Mouse (Mus musculus) midbrain, embryonic 13.5 days (tissue): ENCODE measurements at regions not wholly inside any gene's neighbourhood (a gene's known extent, or its start where the extent isn't known, plus 50 kb on each side); places are given as distances from the start of the nearest gene placed in this dataset.

Experiments used
- ATAC-seq: fragments of 200-750 bp; cut with Nextera tagmentation; 2 replicates; pipeline ENCODE4 v1.8.0; 2017; ENCODE audit warnings: mild to moderate bottlenecking, moderate TSS enrichment, moderate library complexity
- H3K27ac ChIP-seq: fragments of 300-500 bp; sonication (generic); 2 replicates; pipeline ENCODE4 v1.5.1; 2015; ENCODE audit warnings: inconsistent platforms, mild to moderate bottlenecking, moderate library complexity
- H3K27me3 ChIP-seq: fragments of 300-500 bp; sonication (generic); 2 replicates; pipeline ENCODE4 v1.6.1; 2015; ENCODE audit warnings: mild to moderate bottlenecking, inconsistent platforms
- H3K36me3 ChIP-seq: fragments of 300-500 bp; sonication (generic); 2 replicates; pipeline ENCODE4 v1.6.1; 2015; ENCODE audit warnings: mild to moderate bottlenecking, inconsistent platforms
- H3K4me1 ChIP-seq: fragments of 300-500 bp; sonication (generic); replicated peaks from 2 replicates; pipeline ENCODE4 v1.6.1; 2015; ENCODE audit warnings: inconsistent platforms
- H3K4me2 ChIP-seq: fragments of 300-500 bp; sonication (generic); replicated peaks from 2 replicates; pipeline ENCODE4 v1.6.1; 2015; ENCODE audit warnings: moderate library complexity, mild to moderate bottlenecking, inconsistent platforms
- H3K4me3 ChIP-seq: fragments of 300-500 bp; sonication (generic); replicated peaks from 2 replicates; pipeline ENCODE4 v1.5.1; 2015; ENCODE audit warnings: mild to moderate bottlenecking, inconsistent platforms
- H3K9ac ChIP-seq: fragments of 300-500 bp; sonication (generic); replicated peaks from 2 replicates; pipeline ENCODE4 v1.6.1; 2015; ENCODE audit warnings: mild to moderate bottlenecking, inconsistent platforms
- H3K9me3 ChIP-seq: fragments of 300-500 bp; sonication (generic); 2 replicates; pipeline ENCODE4 v1.6.1; 2016; ENCODE audit warnings: mild to moderate bottlenecking, inconsistent platforms
- WGBS: fragments of 180-500 bp; shearing (Covaris S2); methylation state at CpG from one replicate; pipeline ENCODE4 v1.1.7; 2015; 5-methylcytosine and 5-hydroxymethylcytosine counted together

DNA sequence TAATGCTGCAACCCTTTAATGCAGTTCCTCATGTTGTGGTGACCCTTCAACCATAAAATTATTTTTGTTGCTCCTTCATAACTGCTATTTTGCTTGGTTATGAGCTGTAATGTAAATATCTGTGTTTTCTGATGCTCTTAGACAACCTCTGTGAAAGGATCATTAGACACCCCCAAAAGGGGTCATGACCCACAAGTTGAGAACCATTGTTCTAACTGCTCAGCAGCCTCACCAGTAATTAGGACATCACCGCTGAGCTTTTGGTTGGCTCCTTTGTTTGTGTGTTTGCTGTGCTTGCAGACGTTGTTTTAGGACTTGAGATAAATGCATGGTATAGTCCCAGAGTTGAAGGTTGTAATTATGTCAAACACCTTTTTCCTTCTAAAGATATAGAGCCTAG lies 191.4 kb upstream of the Kif2a start:
- Histone ChIP-seq H3K9me3 (no peaks in the 10 kb centered on the region), H3K36me3 (no peaks in the 10 kb centered on the region), H3K4me2 (no peak overlapping the region), H3K27ac (no peak overlapping the region), H3K27me3 (peaks cover 9% of the 10 kb centered on the region; the same call in 1 of the 2 replicates), H3K4me3 (no peak overlapping the region), H3K9ac (no peak overlapping the region), H3K4me1 (peaks cover 6% of the 10 kb centered on the region; the same call in 1 of the 2 replicates)
- ATAC-seq = no peak
- 35% methylated on average over 2 of the region's 2 CpGs for WGBS

- no peak for ATAC-seq
- no peaks in the 10 kb centered on the region for H3K9me3 ChIP-seq
- peaks cover 9% of the 10 kb centered on the region; the same call in 1 of the 2 replicates for H3K27me3 ChIP-seq
- no peaks in the 10 kb centered on the region for H3K36me3 ChIP-seq
- H3K4me3 ChIP-seq = no peak overlapping the region
- peaks cover 14% of the 10 kb centered on the region for H3K4me1 ChIP-seq
- H3K27ac ChIP-seq = no peak overlapping the region
- H3K4me2 ChIP-seq = no peak overlapping the region
- no peak overlapping the region for H3K9ac ChIP-seq
- WGBS = 85% methylated on average over 6 of the region's 6 CpGs
Observed at GRCm38 (mm10) chr13:107210676-107211075, 188.8 kb upstream of the Kif2a start.

GRCm38 (mm10) chr13:107207354-107208181 lies 185.6 kb upstream of the Kif2a start:
- H3K4me3 ChIP-seq = peak overlapping the region; percentile 37
- peak overlapping the region; percentile 56 for H3K4me2 ChIP-seq
- H3K9ac ChIP-seq = peak overlapping the region; percentile 53; the same call in 1 of the 2 replicates
- H3K9me3 ChIP-seq = no peaks in the 10 kb centered on the region
- peak overlapping the region; percentile 51; the same call in 1 of the 2 replicates for H3K27ac ChIP-seq
- peaks cover 9% of the 10 kb centered on the region; the same call in 1 of the 2 replicates for H3K27me3 ChIP-seq
- WGBS = 27% methylated on average over 20 of the region's 20 CpGs
- H3K36me3 ChIP-seq = no peaks in the 10 kb centered on the region
- H3K4me1 ChIP-seq = peaks cover 14% of the 10 kb centered on the region
- ATAC-seq = peak; percentile 97

GRCm38 (mm10) chr13:107199875-107200274 lies 177.9 kb upstream of the Kif2a start:
- Histone ChIP-seq H3K36me3 (no peaks in the 10 kb centered on the region), H3K27me3 (no peaks in the 10 kb centered on the region), H3K9me3 (no peaks in the 10 kb centered on the region; the same call in 1 of the 2 replicates), H3K4me1 (no peaks in the 10 kb centered on the region), H3K4me2 (no peak overlapping the region), H3K4me3 (no peak overlapping the region), H3K9ac (no peak overlapping the region), H3K27ac (no peak overlapping the region)
- ATAC-seq = no peak
- WGBS = 82% methylated on average over 1 of the region's 1 CpGs

GRCm38 (mm10) chr13:107193426-107193825 lies 171.5 kb upstream of the Kif2a start:
- no peak for ATAC-seq
- H3K4me2 ChIP-seq = no peak overlapping the region
- H3K36me3 ChIP-seq = no peaks in the 10 kb centered on the region
- no peak overlapping the region for H3K9ac ChIP-seq
- H3K27me3 ChIP-seq = no peaks in the 10 kb centered on the region
- 91% methylated on average over 4 of the region's 4 CpGs for WGBS
- no peak overlapping the region for H3K4me3 ChIP-seq
- H3K9me3 ChIP-seq = no peaks in the 10 kb centered on the region; the same call in 1 of the 2 replicates
- no peaks in the 10 kb centered on the region for H3K4me1 ChIP-seq
- H3K27ac ChIP-seq = no peak overlapping the region

DNA sequence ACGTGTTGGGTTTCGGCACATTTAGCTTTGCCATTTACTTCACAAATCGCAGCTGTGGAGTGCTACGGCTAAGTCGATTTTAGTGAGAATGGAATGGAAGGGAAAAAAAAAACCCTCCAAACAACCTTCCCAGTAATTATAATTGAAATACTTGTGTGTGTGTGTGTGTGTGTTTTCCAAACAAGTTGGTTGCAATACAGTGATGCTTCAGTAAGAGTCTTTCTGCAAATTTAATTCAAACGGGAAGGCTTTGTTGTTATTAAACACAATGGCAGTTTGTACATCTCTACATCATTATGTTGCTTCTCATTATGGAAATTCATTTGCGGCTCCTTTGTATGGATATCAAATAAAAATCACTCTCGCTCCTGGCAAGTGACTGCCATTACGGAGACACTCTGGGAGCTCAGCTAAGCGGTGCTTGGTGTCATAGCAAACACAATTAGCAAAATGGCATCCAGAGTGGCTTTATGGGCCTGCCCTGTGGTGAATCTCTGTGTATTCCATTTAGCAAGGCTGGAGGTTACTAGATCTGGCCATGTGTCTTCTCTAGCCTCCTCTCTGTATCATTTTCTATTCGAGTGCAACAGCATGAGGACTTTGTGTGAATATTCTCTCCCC lies 165.4 kb upstream of the Kif2a start:
- no peaks in the 10 kb centered on the region for H3K9me3 ChIP-seq
- 67% methylated on average over 11 of the region's 11 CpGs for WGBS
- no peak overlapping the region for H3K4me3 ChIP-seq
- H3K4me2 ChIP-seq = no peak overlapping the region
- no peaks in the 10 kb centered on the region for H3K36me3 ChIP-seq
- no peak overlapping the region for H3K9ac ChIP-seq
- no peaks in the 10 kb centered on the region for H3K4me1 ChIP-seq
- H3K27ac ChIP-seq = no peak overlapping the region
- no peak for ATAC-seq
- no peaks in the 10 kb centered on the region for H3K27me3 ChIP-seq

DNA sequence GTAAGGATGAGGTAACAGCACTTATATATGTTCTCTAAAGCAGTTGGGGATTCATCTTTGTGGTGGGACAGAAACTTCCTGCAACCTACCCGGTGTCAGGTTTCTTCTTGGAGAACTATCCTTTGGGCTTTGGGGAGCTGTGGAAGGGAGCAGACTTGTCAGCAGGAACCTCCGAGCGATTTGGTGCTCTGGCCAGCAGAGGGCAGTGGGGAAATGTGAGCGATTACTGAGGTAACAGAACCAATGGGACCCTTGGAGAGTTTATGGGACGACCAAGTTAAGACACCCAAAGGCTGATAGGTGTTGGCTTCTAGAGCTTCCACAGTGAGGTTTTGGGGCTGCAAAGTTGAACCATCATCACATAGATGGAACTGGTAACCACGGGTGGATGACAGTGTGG lies 160.6 kb upstream of the Kif2a start:
- Histone ChIP-seq H3K4me3 (no peak overlapping the region), H3K9ac (no peak overlapping the region), H3K4me1 (0 out of 2 replicates have a peak, but pooled peaks cover 2% of the 10 kb centered on the region), H3K4me2 (no peak overlapping the region), H3K9me3 (no peaks in the 10 kb centered on the region), H3K27ac (no peak overlapping the region), H3K27me3 (no peaks in the 10 kb centered on the region), H3K36me3 (no peaks in the 10 kb centered on the region)
- ATAC-seq = peak; percentile 58; the same call in 1 of the 2 replicates
- WGBS = 15% methylated on average over 6 of the region's 6 CpGs

DNA sequence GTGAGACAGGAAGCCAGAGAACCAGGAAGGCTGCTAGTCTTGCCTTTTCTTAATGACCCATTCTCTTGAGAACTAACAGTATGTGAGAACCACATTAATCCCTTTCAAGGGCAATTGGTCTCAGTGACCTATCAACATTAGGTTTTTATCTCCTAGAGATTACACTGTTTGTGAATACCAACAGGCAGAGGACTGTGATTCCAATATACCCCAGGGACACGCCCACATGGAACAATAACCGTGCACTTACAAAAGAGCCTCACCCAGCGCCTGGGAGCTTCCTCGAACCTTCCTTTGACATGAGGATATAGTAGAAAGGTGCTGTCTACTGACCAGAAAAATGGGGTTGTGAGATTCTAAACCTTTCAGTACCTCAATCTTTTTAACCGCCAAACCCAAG lies 157.6 kb upstream of the Kif2a start:
- Histone ChIP-seq H3K36me3 (no peaks in the 10 kb centered on the region), H3K27me3 (no peaks in the 10 kb centered on the region), H3K9me3 (no peaks in the 10 kb centered on the region), H3K27ac (no peak overlapping the region), H3K9ac (no peak overlapping the region), H3K4me2 (no peak overlapping the region), H3K4me1 (0 out of 2 replicates have a peak, but pooled peaks cover 3% of the 10 kb centered on the region), H3K4me3 (no peak overlapping the region)
- WGBS = 76% methylated on average over 5 of the region's 5 CpGs
- ATAC-seq = no peak

DNA sequence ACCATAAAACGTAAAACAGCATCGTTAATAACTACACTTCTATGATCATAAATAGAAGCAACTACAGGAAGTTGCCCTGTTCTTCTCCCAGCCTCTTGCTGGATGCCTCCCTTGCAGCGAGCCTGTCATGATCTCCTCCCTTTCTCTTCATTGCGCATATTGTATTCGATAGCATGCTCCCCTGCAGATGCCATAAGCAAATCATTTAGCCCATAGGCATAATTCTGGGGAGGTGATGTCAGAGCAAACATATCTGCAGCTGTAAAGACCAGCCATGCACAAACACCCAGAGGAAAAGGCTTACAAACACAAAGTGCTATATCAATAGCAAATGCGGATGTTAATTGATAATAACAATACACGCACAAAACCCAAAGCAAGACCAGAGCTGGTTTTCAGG lies 155.7 kb upstream of the Kif2a start:
- no peak overlapping the region for H3K9ac ChIP-seq
- no peak for ATAC-seq
- H3K4me3 ChIP-seq = no peak overlapping the region
- H3K9me3 ChIP-seq = no peaks in the 10 kb centered on the region
- no peak overlapping the region for H3K27ac ChIP-seq
- H3K36me3 ChIP-seq = no peaks in the 10 kb centered on the region
- no peak overlapping the region for H3K4me2 ChIP-seq
- 84% methylated on average over 7 of the region's 7 CpGs for WGBS
- H3K27me3 ChIP-seq = no peaks in the 10 kb centered on the region
- 0 out of 2 replicates have a peak, but pooled peaks cover 3% of the 10 kb centered on the region for H3K4me1 ChIP-seq

DNA sequence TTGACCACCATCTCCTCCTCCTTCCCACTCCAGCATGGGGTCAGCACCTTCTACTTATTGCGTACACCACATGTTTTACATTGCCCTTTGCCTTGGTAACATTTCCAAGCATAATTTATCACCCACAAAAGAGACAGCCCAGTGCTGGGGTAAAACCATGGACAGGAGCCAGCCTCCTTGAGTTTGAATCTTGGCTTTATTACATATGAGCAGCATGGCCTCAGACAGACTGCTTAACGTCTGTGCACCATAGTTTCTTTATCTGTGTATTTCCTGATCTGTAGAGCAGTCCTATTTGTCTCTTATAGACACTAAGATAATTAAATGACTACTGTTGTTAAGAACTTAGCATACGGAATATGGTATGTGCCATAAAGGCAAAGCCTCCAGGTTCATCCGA lies 154.0 kb upstream of the Kif2a start:
- Histone ChIP-seq H3K27ac (no peak overlapping the region), H3K4me2 (no peak overlapping the region), H3K4me3 (no peak overlapping the region), H3K9me3 (no peaks in the 10 kb centered on the region), H3K9ac (no peak overlapping the region), H3K27me3 (no peaks in the 10 kb centered on the region), H3K4me1 (0 out of 2 replicates have a peak, but pooled peaks cover 3% of the 10 kb centered on the region), H3K36me3 (no peaks in the 10 kb centered on the region)
- 94% methylated on average over 4 of the region's 4 CpGs for WGBS
- ATAC-seq = no peak

DNA sequence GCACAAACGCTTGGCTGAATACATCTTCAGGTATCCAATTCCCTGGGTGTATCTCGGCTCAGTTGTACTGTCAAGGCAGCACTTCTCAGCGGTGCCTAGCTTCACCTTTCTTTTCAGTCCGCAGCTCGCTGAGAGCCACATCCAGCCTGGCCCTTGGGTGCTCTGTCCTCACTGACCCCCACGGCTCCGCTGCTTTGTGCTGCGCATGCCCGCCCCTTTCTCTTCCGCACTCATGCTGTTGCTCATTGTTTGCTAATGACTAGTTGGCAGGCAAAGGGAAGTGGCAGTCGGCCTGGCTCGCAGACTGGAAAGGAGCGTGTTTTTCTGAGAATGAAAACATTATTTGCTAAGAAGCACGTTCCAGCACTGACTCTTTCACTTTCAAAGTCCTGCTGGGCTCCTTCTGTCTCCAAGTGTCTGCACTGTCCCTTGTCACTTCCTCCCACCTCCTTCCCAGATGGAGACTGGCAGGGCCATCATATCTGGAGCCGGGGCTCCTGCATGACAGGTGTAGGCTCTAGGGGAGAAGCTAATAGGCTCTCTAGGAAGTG lies 146.7 kb upstream of the Kif2a start:
- H3K36me3 ChIP-seq = no peaks in the 10 kb centered on the region
- peak overlapping the region; percentile 44; the same call in 1 of the 2 replicates for H3K27ac ChIP-seq
- WGBS = 5% methylated on average over 15 of the region's 15 CpGs

More for the DNA sequence above, 146.7 kb upstream of the Kif2a start:
- ATAC-seq = peak; percentile 90
- Histone ChIP-seq H3K9me3 (no peaks in the 10 kb centered on the region), H3K4me2 (peak overlapping the region; percentile 60), H3K27me3 (0 out of 2 replicates have a peak, but pooled peaks cover 6% of the 10 kb centered on the region), H3K4me1 (peaks cover 14% of the 10 kb centered on the region), H3K9ac (peak overlapping the region; percentile 55), H3K4me3 (peak overlapping the region; percentile 32)
